Mouse (Mus musculus) stomach, postnatal 0 days (tissue): ENCODE results near the gene Srgap1. TPM values are rescaled to one million over a fixed set of nuclear protein-coding genes. Genes with fewer than 3 reads are reported as not detected.
A peak's percentile ranks its signal among the peaks of the same experiment; 100 is the strongest.

Experiments
- ATAC-seq: fragments of 200-750 bp; cut with Nextera tagmentation; 2 replicates; pipeline ENCODE4 v1.8.0; 2017; ENCODE audit not compliant: low FRiP score, low TSS enrichment
- DNase-seq: peaks from one replicate; pipeline ENCODE4 v3.0.0-alpha.2; 2016; ENCODE audit warnings: low spot score
- H3K27ac ChIP-seq: fragments of 300-500 bp; sonication (generic); replicated peaks from 2 replicates; pipeline ENCODE4 v1.5.1; 2014; ENCODE audit warnings: mild to moderate bottlenecking, control low read depth
- H3K27me3 ChIP-seq: fragments of 300-500 bp; sonication (generic); 2 replicates; pipeline ENCODE4 v1.6.1; 2014; ENCODE audit warnings: low read length; ENCODE audit not compliant: control insufficient read depth, insufficient read depth
- H3K36me3 ChIP-seq: fragments of 300-500 bp; sonication (generic); 2 replicates; pipeline ENCODE4 v1.6.1; 2014; ENCODE audit warnings: low read length, mixed read lengths; ENCODE audit not compliant: control insufficient read depth, insufficient read depth
- H3K4me1 ChIP-seq: fragments of 300-500 bp; sonication (generic); replicated peaks from 2 replicates; pipeline ENCODE4 v1.6.1; 2014; ENCODE audit warnings: antibody characterized with exemption; ENCODE audit not compliant: control insufficient read depth, insufficient read depth
- H3K4me2 ChIP-seq: fragments of 300-500 bp; sonication (generic); replicated peaks from 2 replicates; pipeline ENCODE4 v1.6.1; 2014; ENCODE audit warnings: low read depth, mild to moderate bottlenecking, control low read depth, moderate library complexity
- H3K4me3 ChIP-seq: fragments of 300-500 bp; sonication (generic); 2 replicates; pipeline ENCODE4 v1.5.1; 2014; ENCODE audit warnings: low read depth, low read length, control low read depth
- H3K9ac ChIP-seq: fragments of 300-500 bp; sonication (generic); 2 replicates; pipeline ENCODE4 v1.6.1; 2014; ENCODE audit warnings: mild to moderate bottlenecking, low read length, control low read depth, mixed read lengths
- H3K9me3 ChIP-seq: fragments of 300-500 bp; sonication (generic); 2 replicates; pipeline ENCODE4 v1.6.1; 2016; ENCODE audit warnings: low read length; ENCODE audit not compliant: control insufficient read depth
- CTCF ChIP-seq: IDR thresholded peaks from 2 replicates; pipeline ENCODE4 v1.5.1; 2016; ENCODE audit warnings: antibody characterized with exemption, low read depth, mild to moderate bottlenecking, moderate library complexity
- EP300 ChIP-seq: optimal IDR thresholded peaks from 2 replicates; pipeline ENCODE3; 2016; ENCODE audit warnings: antibody characterized with exemption
- WGBS: fragments of 180-500 bp; shearing (Covaris S2); extraction: QIAGEN DNeasy Blood & Tissue Kit; methylation state at CpG from one replicate; pipeline ENCODE4 v1.1.7; 2014; 5-methylcytosine and 5-hydroxymethylcytosine counted together
- polyA plus RNA-seq: library from polyadenylated mRNA; unstranded; fragments of >200 nt; fragmentation: Nextera tagmentation; extraction: Ambion mirVana; gene quantifications from 2 replicates; pipeline ENCODE4 v1.2.1, GENCODE M21; 2015

The Srgap1 gene
- polyA plus RNA-seq, 1 experiment from 2014 or later = 5.2 TPM

- TF ChIP-seq EP300 (no peak), CTCF (no peak)
- Histone ChIP-seq H3K4me3 (no peak overlapping the region), H3K27ac (no peak overlapping the region), H3K9ac (no peak overlapping the region), H3K36me3 (no peaks in the 10 kb centered on the region), H3K9me3 (no peaks in the 10 kb centered on the region), H3K4me1 (no peaks in the 10 kb centered on the region), H3K4me2 (no peak overlapping the region), H3K27me3 (no peaks in the 10 kb centered on the region)
- 28% methylated on average over 6 of the region's 6 CpGs for WGBS
- DNase-seq = no peak
- ATAC-seq = peak; percentile 40; the same call in 1 of the 2 replicates
Measured at GRCm38 (mm10) chr10:122005560-122005959, 41.6 kb downstream of the Srgap1 start.

- WGBS = 59% methylated on average over 6 of the region's 6 CpGs
- H3K9me3 ChIP-seq = no peaks in the 10 kb centered on the region
- no peak overlapping the region for H3K4me3 ChIP-seq
- H3K9ac ChIP-seq = no peak overlapping the region
- H3K36me3 ChIP-seq = no peaks in the 10 kb centered on the region
- no peaks in the 10 kb centered on the region; the same call in 1 of the 2 replicates for H3K4me1 ChIP-seq
- H3K4me2 ChIP-seq = no peak overlapping the region
- no peak overlapping the region for H3K27ac ChIP-seq
- peak; percentile 25; the same call in 1 of the 2 replicates for ATAC-seq
- TF ChIP-seq CTCF (no peak), EP300 (no peak)
- DNase-seq = no peak
- H3K27me3 ChIP-seq = no peaks in the 10 kb centered on the region
Measured at GRCm38 (mm10) chr10:122002930-122003329, 44.2 kb downstream of the Srgap1 start.

DNA sequence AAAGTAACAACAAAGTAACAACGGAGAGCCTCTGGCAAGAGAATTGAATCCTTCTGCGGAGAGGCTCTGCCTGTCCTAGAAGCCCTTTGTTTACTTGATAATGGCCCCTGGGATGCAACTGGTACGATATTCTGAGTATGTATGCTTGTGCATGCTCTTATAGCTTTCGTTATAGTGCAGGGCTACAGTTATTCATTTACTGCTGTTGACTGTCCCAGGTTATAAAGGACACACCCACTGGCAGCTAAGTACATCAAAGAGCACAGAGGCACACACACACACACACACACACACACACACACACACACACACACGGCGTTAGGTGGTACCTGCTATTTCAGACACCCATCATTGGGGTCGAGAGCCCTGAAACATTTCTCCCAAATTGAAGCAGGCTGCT, 48.3 kb downstream of the Srgap1 start:
- WGBS = 51% methylated on average over 7 of the region's 7 CpGs
- ATAC-seq = peak; percentile 39; the same call in 1 of the 2 replicates

GRCm38 (mm10) chr10:121996500-121996899, 50.6 kb downstream of the Srgap1 start:
- no peaks in the 10 kb centered on the region for H3K36me3 ChIP-seq
- TF ChIP-seq CTCF (no peak), EP300 (no peak)

More for the DNA sequence above, 48.3 kb downstream of the Srgap1 start:
- Histone ChIP-seq H3K27me3 (no peaks in the 10 kb centered on the region), H3K27ac (no peak overlapping the region), H3K9ac (no peak overlapping the region), H3K9me3 (no peaks in the 10 kb centered on the region), H3K4me2 (no peak overlapping the region), H3K4me3 (no peak overlapping the region), H3K4me1 (no peaks in the 10 kb centered on the region; the same call in 1 of the 2 replicates), H3K36me3 (no peaks in the 10 kb centered on the region)
- no peak for TF ChIP-seq EP300
- no peak for TF ChIP-seq CTCF
- DNase-seq = no peak

GRCm38 (mm10) chr10:121995448-121995847, 51.7 kb downstream of the Srgap1 start:
- Histone ChIP-seq H3K9ac (no peak overlapping the region), H3K36me3 (no peaks in the 10 kb centered on the region), H3K4me1 (no peaks in the 10 kb centered on the region; the same call in 1 of the 2 replicates), H3K4me3 (no peak overlapping the region), H3K4me2 (no peak overlapping the region), H3K9me3 (no peaks in the 10 kb centered on the region), H3K27ac (no peak overlapping the region), H3K27me3 (no peaks in the 10 kb centered on the region)
- DNase-seq (no peak), ATAC-seq (no peak)
- WGBS = 61% methylated on average over 4 of the region's 4 CpGs
- TF ChIP-seq CTCF (no peak), EP300 (no peak)

More at GRCm38 (mm10) chr10:121996500-121996899, 50.6 kb downstream of the Srgap1 start:
- no peaks in the 10 kb centered on the region; the same call in 1 of the 2 replicates for H3K4me1 ChIP-seq
- no peak overlapping the region for H3K4me2 ChIP-seq
- 72% methylated on average over 4 of the region's 4 CpGs for whole genome bisulfite sequencing
- no peaks in the 10 kb centered on the region for H3K9me3 ChIP-seq
- DNase-seq = no peak
- H3K27me3 ChIP-seq = no peaks in the 10 kb centered on the region
- no peak overlapping the region for H3K4me3 ChIP-seq
- H3K9ac ChIP-seq = no peak overlapping the region
- H3K27ac ChIP-seq = no peak overlapping the region
- ATAC-seq = no peak

GRCm38 (mm10) chr10:121994660-121995059, 52.5 kb downstream of the Srgap1 start:
- Histone ChIP-seq H3K27ac (no peak overlapping the region), H3K4me2 (no peak overlapping the region), H3K9ac (no peak overlapping the region), H3K4me1 (no peaks in the 10 kb centered on the region; the same call in 1 of the 2 replicates), H3K9me3 (no peaks in the 10 kb centered on the region), H3K36me3 (no peaks in the 10 kb centered on the region), H3K4me3 (no peak overlapping the region), H3K27me3 (no peaks in the 10 kb centered on the region)
- TF ChIP-seq EP300 = no peak
- no peak for TF ChIP-seq CTCF
- ATAC-seq = no peak
- WGBS = 41% methylated on average over 5 of the region's 5 CpGs
- no peak for DNase-seq
